Mouse (Mus musculus): ENCODE data around the gene Nutf2-ps1.

GRCm38 (mm10) chr19:53556841-53557240, 32.0 kb downstream of the Nutf2-ps1 start:
- TF ChIP-seq POLR2A (IDR thresholded peaks at IDR 0.05; ENCODE audit: low read depth, low read length): no peak
- TF ChIP-seq CTCF (IDR thresholded peaks at IDR 0.05; ENCODE audit: extremely low read depth, insufficient read length, insufficient replicate concordance, low read depth, low read length): no peak

Measured in small intestine, adult 2 months (tissue).